Mouse (Mus musculus) intestine, embryonic 15.5 days (tissue): Measurements from ENCODE around the gene Cgnl1. TPM values are rescaled to one million over a fixed set of nuclear protein-coding genes. Genes with fewer than 3 reads are reported as not detected.

Source experiments
- ATAC-seq: fragments of 200-750 bp; cut with Nextera tagmentation; 2 replicates; pipeline ENCODE4 v1.8.0; 2017; ENCODE audit warnings: moderate TSS enrichment, moderate library complexity
- H3K27ac ChIP-seq: fragments of 300-500 bp; sonication (generic); 2 replicates; pipeline ENCODE4 v1.5.1; 2015; ENCODE audit warnings: mild to moderate bottlenecking, inconsistent platforms
- H3K27me3 ChIP-seq: fragments of 300-500 bp; sonication (generic); replicated peaks from 2 replicates; pipeline ENCODE4 v1.6.1; 2015; ENCODE audit warnings: inconsistent platforms
- H3K36me3 ChIP-seq: fragments of 300-500 bp; sonication (generic); 2 replicates; pipeline ENCODE4 v1.6.1; 2015; ENCODE audit warnings: inconsistent platforms
- H3K4me1 ChIP-seq: fragments of 300-500 bp; sonication (generic); replicated peaks from 2 replicates; pipeline ENCODE4 v1.6.1; 2015; ENCODE audit warnings: inconsistent platforms
- H3K4me2 ChIP-seq: fragments of 300-500 bp; sonication (generic); replicated peaks from 2 replicates; pipeline ENCODE4 v1.6.1; 2015; ENCODE audit warnings: mild to moderate bottlenecking, inconsistent platforms
- H3K4me3 ChIP-seq: fragments of 300-500 bp; sonication (generic); replicated peaks from 2 replicates; pipeline ENCODE4 v1.5.1; 2015; ENCODE audit warnings: inconsistent platforms
- H3K9ac ChIP-seq: fragments of 300-500 bp; sonication (generic); 2 replicates; pipeline ENCODE4 v1.6.1; 2015; ENCODE audit warnings: inconsistent platforms
- H3K9me3 ChIP-seq: fragments of 300-500 bp; sonication (generic); 2 replicates; pipeline ENCODE4 v1.6.1; 2016; ENCODE audit warnings: inconsistent platforms
- WGBS: fragments of 180-500 bp; shearing (Covaris S2); methylation state at CpG from one replicate; pipeline ENCODE4 v1.1.7; 2015; 5-methylcytosine and 5-hydroxymethylcytosine counted together
- polyA plus RNA-seq: library from polyadenylated mRNA; unstranded; fragments of >200 nt; fragmentation: Nextera tagmentation; extraction: Ambion mirVana; gene quantifications from 2 replicates; pipeline ENCODE4 v1.2.1, GENCODE M21; 2015

The Cgnl1 gene
- polyA plus RNA-seq, 1 experiment from 2014 or later: 9.0 TPM

DNA sequence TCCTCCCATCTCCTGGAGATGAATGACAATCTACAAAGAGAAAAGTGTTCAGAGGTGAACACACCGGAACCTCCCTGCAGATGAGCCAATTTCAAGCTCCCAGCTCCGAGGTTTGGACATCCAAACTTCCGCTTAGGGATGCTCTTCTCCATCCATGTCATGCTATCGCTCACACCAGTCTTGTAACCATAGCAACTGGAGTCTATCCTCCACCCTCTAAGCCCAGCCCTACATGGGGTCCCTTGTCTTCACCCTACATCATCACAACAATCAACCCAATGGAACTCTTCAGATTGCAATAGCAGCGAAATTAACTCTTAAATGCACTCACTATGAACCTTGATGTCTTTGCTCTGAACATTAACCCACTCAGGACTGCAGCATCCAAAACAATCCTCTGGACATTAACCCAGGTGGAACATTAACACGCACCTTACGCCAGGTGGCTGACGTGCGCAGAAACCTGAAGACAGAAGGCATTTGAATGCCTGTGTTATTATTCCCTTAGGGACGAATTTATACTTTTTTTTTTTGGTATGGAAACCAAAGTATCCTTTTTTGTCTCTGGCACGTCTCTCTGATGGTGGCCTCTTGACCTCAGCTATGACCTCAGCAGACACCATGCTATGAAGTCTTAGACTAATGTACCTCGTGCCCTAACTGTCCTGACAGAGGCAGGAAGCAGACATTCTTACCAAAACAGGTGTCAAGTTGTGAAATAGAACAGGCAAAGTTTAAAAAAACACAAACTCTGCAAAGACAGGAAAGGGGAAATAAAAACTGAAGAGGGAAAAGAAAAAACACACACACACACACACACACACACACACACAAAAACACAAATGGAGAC, 33.1 kb downstream of the Cgnl1 start:
- H3K27me3 ChIP-seq: no peaks in the 10 kb centered on the region
- WGBS: 46% methylated on average over 12 of the region's 12 CpGs
- 0 out of 2 replicates have a peak, but pooled peaks cover 4% of the 10 kb centered on the region for H3K4me1 ChIP-seq
- H3K9ac ChIP-seq: no peak overlapping the region
- H3K36me3 ChIP-seq: no peaks in the 10 kb centered on the region
- H3K4me2 ChIP-seq: no peak overlapping the region
- no peak overlapping the region for H3K4me3 ChIP-seq
- H3K9me3 ChIP-seq: no peaks in the 10 kb centered on the region
- ATAC-seq: no peak
- no peak overlapping the region for H3K27ac ChIP-seq

DNA sequence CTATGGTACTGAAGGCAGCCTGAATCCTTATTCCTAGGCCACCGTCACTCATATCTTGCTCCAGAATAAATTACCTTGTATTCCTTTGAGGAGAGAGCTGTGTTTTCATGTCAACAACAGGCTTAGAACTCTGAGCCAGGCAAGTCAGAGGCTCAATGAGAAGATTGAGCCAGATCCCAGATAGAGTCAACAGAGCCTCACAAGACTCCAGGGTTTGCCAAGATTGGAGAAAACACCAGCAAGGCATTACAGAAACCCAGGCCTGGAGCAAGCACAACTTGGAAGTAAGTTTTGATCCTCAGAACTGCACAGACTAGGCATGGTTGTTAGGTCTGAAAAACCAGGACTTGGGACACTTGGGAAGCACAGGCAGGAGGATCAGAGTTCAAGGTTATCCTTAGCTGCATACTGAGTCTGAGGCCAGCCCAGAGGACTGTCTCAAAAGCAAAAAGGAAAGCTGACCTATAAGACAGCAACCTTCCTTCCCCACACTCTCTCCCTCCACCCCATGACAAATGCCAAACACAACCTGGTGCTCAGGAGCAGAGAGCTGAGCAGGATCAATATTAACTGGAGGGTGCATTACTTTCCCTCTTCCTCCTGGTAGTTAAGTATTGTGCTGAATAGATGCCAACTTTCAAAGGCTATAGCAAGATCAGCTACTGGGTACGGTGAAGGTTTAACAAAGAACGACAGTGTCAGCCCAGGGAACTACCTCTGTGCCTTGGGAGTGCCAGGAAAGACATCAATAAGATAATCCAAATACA, 34.0 kb downstream of the Cgnl1 start:
- 47% methylated on average over 3 of the region's 3 CpGs for WGBS
- Histone ChIP-seq H3K27me3 (no peaks in the 10 kb centered on the region), H3K4me1 (0 out of 2 replicates have a peak, but pooled peaks cover 4% of the 10 kb centered on the region), H3K9me3 (no peaks in the 10 kb centered on the region), H3K4me2 (no peak overlapping the region), H3K27ac (no peak overlapping the region), H3K36me3 (no peaks in the 10 kb centered on the region), H3K4me3 (no peak overlapping the region), H3K9ac (no peak overlapping the region)
- no peak for ATAC-seq

DNA sequence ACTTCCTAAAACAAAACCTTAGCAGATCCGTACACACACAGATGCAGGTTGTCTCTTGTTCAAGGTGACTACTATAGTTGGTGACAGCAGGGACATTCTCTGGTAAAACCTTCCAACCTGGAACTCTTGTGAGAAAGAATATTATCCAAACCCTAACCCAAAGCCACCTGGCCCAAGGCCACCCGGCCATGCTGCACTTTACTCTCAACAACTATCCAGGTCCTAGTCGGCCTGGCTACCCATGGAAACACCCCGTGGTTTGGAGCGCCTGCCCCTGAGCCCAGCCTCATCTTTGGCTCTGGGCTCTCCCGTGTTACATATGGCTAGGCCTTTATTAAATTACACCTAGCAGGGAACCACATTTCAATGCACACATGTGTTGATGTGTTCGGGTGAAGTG, 35.5 kb downstream of the Cgnl1 start:
- no peak overlapping the region for H3K4me2 ChIP-seq
- no peak overlapping the region for H3K4me3 ChIP-seq
- 81% methylated on average over 7 of the region's 7 CpGs for WGBS
- ATAC-seq: no peak
- no peaks in the 10 kb centered on the region for H3K27me3 ChIP-seq
- H3K27ac ChIP-seq: no peak overlapping the region
- H3K9me3 ChIP-seq: no peaks in the 10 kb centered on the region
- H3K9ac ChIP-seq: no peak overlapping the region
- 0 out of 2 replicates have a peak, but pooled peaks cover 4% of the 10 kb centered on the region for H3K4me1 ChIP-seq
- H3K36me3 ChIP-seq: no peaks in the 10 kb centered on the region

DNA sequence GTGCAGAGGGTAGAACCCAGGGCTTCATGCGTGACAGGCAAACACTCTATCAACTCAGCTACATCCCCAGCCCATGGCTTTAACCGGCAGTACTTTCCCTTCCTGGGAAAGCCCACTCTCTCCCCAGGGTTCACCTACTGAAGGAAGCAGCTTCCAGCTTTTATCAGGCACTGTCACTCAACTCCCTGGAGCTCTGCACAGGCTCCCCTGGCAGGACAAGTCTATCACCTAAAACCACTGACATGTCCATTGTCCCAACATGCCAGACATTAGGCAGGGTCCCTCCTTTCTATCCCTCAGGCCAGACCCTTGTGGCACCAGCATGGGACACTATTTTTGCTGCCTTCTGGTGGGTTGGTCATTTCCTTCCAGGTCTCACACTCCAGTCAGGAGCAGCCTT, 37.8 kb downstream of the Cgnl1 start:
- no peak overlapping the region for H3K4me3 ChIP-seq
- ATAC-seq: no peak
- no peak overlapping the region for H3K4me2 ChIP-seq
- H3K9me3 ChIP-seq: no peaks in the 10 kb centered on the region
- H3K4me1 ChIP-seq: 0 out of 2 replicates have a peak, but pooled peaks cover 4% of the 10 kb centered on the region
- H3K36me3 ChIP-seq: no peaks in the 10 kb centered on the region
- no peak overlapping the region for H3K9ac ChIP-seq
- no peak overlapping the region for H3K27ac ChIP-seq
- no peaks in the 10 kb centered on the region for H3K27me3 ChIP-seq
- WGBS: 62% methylated on average over 2 of the region's 2 CpGs

DNA sequence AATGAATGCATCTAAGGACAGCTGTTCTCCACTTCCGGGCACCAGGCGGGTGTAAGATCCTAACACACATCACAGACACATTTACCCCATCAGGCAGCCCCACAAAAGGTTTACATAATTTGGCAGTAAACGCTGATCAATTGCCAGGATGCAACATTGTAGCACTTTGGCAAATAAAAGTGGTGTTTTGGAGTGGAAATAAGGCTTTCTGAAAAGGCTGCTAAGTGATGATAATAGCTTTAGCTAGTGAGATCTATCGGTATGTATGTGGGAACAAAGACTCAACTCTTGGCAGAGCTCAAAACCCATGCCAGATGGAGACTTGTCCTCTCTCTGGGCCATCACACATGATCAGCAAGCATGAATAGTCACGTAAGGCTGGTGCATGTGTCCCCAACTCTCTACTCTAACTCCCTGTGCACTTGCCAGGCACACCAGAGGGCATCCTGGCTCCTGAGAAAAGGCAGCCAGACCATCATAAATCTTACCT, 42.5 kb downstream of the Cgnl1 start:
- Histone ChIP-seq H3K4me2 (no peak overlapping the region), H3K27me3 (no peaks in the 10 kb centered on the region), H3K27ac (no peak overlapping the region), H3K4me3 (no peak overlapping the region), H3K9ac (no peak overlapping the region), H3K9me3 (no peaks in the 10 kb centered on the region), H3K36me3 (peaks cover 3% of the 10 kb centered on the region; the same call in 1 of the 2 replicates), H3K4me1 (no peaks in the 10 kb centered on the region)
- 72% methylated on average over 5 of the region's 5 CpGs for WGBS
- ATAC-seq: no peak

DNA sequence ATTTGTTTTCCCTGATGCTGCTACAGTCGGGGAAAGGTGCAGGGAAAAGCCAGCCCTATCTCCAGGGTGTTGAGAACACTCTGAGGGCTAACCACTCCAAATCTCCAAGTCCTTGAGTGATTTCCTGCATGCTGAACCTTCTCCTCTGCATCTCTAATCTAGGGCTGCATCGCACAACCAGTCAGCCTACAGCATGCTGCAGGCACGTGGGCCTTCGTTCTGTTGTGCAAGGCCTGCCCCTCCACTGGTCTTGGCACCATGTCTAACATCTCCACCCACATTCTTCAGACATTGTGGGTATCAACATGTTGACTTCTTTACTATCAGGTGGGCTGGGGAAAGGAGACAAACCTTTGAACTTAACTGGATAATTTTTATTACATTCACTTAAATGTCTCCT, 44.2 kb downstream of the Cgnl1 start:
- H3K4me2 ChIP-seq: no peak overlapping the region
- no peaks in the 10 kb centered on the region for H3K27me3 ChIP-seq
- no peak for ATAC-seq
- no peak overlapping the region for H3K9ac ChIP-seq
- no peaks in the 10 kb centered on the region for H3K9me3 ChIP-seq
- no peaks in the 10 kb centered on the region for H3K4me1 ChIP-seq
- no peak overlapping the region for H3K4me3 ChIP-seq
- no peak overlapping the region for H3K27ac ChIP-seq
- 76% methylated on average over 4 of the region's 4 CpGs for WGBS
- peaks cover 3% of the 10 kb centered on the region; the same call in 1 of the 2 replicates for H3K36me3 ChIP-seq

DNA sequence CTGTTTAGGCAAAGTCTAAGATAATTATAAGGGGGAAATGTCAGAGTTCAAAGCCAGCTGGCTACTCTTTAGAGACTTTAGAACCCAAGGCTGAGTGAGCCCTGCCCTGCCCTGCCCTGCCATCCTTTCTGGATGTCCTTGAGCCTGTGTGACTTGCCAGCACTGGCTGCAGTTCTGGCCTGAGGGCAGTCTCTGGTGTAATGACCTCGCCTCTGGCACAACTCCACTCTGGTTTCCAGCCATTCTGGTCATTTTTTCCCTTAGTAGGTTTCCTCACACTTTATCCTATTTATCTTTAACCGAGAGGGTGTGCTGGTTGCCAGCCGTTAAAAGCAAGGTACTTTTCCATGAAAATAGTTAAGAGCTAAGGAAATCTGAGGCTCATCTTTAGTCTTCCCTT, 45.3 kb downstream of the Cgnl1 start:
- no peak overlapping the region for H3K27ac ChIP-seq
- H3K9me3 ChIP-seq: no peaks in the 10 kb centered on the region
- H3K4me1 ChIP-seq: no peaks in the 10 kb centered on the region
- no peak for ATAC-seq
- 82% methylated on average over 3 of the region's 3 CpGs for WGBS
- H3K9ac ChIP-seq: no peak overlapping the region
- peaks cover 3% of the 10 kb centered on the region; the same call in 1 of the 2 replicates for H3K36me3 ChIP-seq
- H3K27me3 ChIP-seq: no peaks in the 10 kb centered on the region
- no peak overlapping the region for H3K4me3 ChIP-seq
- H3K4me2 ChIP-seq: no peak overlapping the region

DNA sequence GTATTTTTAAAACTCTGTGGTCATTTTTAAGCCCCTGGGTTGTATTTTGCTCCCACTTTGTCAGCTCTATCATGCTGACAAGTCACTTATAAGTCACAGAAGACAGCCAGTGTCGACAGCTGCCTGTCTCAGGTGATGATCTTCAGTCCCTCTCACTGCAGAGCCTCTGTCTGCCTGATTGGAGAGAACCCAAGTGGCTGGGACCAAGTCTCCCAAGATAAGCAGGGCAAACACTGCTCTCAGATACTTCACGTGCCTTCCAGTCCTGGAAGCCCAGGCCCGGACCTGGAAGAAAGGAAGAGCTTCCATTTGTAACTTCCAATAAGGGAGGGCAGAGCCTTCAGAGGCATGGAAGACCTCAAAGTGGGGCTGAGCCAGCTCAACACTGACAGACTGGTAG, 49.0 kb downstream of the Cgnl1 start:
- Histone ChIP-seq H3K27me3 (no peaks in the 10 kb centered on the region), H3K4me3 (no peak overlapping the region), H3K27ac (no peak overlapping the region), H3K9me3 (no peaks in the 10 kb centered on the region), H3K9ac (no peak overlapping the region), H3K4me1 (0 out of 2 replicates have a peak, but pooled peaks cover 2% of the 10 kb centered on the region), H3K4me2 (no peak overlapping the region), H3K36me3 (peaks cover 3% of the 10 kb centered on the region; the same call in 1 of the 2 replicates)
- WGBS: 48% methylated on average over 3 of the region's 3 CpGs
- ATAC-seq: no peak

DNA sequence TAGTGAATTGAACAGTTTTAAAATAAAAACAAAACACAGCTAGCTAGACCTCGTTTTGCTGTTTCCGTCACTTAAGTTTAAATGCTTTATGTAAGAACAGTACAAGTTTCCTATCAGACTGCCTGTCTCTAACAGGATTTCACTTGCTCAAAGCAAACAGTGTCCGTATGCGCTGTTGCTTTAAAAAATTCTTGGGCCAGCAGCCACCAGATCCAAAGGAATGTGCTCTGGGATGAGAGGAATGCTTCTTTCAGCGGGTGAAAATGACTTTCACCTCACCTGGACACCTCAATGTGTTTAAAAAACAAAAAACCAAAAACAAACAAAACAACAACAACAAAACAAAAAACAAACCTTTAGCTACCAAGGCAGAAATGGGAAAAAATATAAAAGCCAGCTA, 54.4 kb downstream of the Cgnl1 start:
- Histone ChIP-seq H3K4me1 (0 out of 2 replicates have a peak, but pooled peaks cover 3% of the 10 kb centered on the region), H3K27me3 (no peaks in the 10 kb centered on the region), H3K4me2 (no peak overlapping the region), H3K4me3 (no peak overlapping the region), H3K27ac (no peak overlapping the region), H3K9me3 (no peaks in the 10 kb centered on the region), H3K9ac (no peak overlapping the region), H3K36me3 (no peaks in the 10 kb centered on the region)
- ATAC-seq: no peak
- WGBS: 49% methylated on average over 5 of the region's 5 CpGs

DNA sequence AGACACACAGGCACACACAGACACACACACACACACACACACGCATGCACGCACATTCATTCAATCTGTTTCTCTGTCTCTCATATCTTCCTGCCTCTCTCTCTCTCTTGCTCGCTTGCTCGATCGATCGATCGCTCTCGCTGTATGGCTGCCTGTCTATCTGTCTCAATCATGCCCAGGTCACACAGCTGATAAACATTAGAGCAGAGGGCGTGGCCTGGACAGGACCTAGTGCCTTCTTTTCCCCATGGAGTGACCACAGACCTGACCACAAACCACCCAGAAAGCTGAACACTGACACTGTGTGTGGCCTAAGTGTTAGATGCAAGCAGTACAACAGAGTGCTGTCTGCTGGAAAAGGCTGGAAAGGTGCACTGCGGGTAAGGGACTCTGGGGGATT, 60.6 kb downstream of the Cgnl1 start:
- H3K4me2 ChIP-seq: no peak overlapping the region
- WGBS: 71% methylated on average over 10 of the region's 10 CpGs
- ATAC-seq: peak; percentile 17; the same call in 1 of the 2 replicates
- no peak overlapping the region for H3K4me3 ChIP-seq
- no peaks in the 10 kb centered on the region for H3K36me3 ChIP-seq
- H3K9me3 ChIP-seq: no peaks in the 10 kb centered on the region
- H3K4me1 ChIP-seq: peaks cover 8% of the 10 kb centered on the region; the same call in 1 of the 2 replicates
- H3K27me3 ChIP-seq: no peaks in the 10 kb centered on the region
- no peak overlapping the region for H3K27ac ChIP-seq
- no peak overlapping the region for H3K9ac ChIP-seq

DNA sequence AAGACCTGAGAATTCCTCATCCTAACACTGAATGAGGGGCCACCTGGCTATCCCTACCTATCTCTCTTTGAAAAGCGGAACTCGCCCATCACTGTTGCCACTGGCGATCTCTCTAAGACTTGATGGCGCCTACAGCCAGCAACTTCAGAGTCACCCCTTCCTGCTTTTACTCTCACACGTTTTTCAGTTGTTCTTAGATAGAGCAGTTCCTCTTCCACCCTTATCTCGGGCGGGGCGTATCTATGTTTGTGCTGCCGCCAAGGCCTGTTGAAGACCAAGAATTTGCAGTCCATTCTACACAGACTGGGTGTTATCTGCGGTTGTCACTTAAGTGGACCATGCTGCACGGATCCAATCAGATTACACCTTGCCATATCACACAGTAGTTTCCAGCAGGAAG, 62.2 kb downstream of the Cgnl1 start:
- no peak overlapping the region for H3K4me3 ChIP-seq
- no peaks in the 10 kb centered on the region for H3K9me3 ChIP-seq
- H3K9ac ChIP-seq: no peak overlapping the region
- ATAC-seq: peak; percentile 74
- H3K27ac ChIP-seq: no peak overlapping the region
- no peaks in the 10 kb centered on the region for H3K36me3 ChIP-seq
- H3K27me3 ChIP-seq: no peaks in the 10 kb centered on the region
- no peak overlapping the region for H3K4me2 ChIP-seq
- H3K4me1 ChIP-seq: peaks cover 8% of the 10 kb centered on the region; the same call in 1 of the 2 replicates
- 63% methylated on average over 11 of the region's 11 CpGs for WGBS

DNA sequence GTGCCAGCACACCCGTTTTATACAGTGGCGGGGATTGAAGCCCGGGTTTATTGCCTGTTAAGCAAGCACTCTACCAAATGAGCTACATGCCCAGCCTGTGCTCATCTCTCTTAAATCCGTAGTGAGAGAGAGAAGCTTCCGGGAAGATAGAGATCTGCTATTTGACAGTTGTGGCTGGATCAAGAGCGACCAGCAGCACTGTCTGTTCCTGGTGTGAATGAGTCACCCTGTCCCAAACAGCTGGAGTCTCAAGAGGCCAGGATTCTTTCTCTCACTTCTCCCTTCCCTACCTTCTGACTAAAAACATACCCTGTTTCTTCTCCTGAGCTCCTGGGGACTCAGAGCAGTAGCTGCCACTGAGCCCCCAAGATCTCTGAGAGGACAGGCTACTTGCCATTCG, 63.4 kb downstream of the Cgnl1 start:
- ATAC-seq: no peak
- Histone ChIP-seq H3K4me2 (no peak overlapping the region), H3K4me3 (no peak overlapping the region), H3K36me3 (no peaks in the 10 kb centered on the region), H3K27ac (no peak overlapping the region), H3K4me1 (peaks cover 8% of the 10 kb centered on the region; the same call in 1 of the 2 replicates), H3K9ac (no peak overlapping the region), H3K27me3 (no peaks in the 10 kb centered on the region), H3K9me3 (no peaks in the 10 kb centered on the region)
- WGBS: 84% methylated on average over 7 of the region's 7 CpGs
